Mouse (Mus musculus) brain, embryonic 14.5 days (tissue): ENCODE measurements around the gene Rrm2.
"Not testable (repeated sequence)": the region's sequence is repeated elsewhere in the genome, so short reads cannot be mapped to it uniquely, and the experiment has no call there.

Experiments
- CTCF ChIP-seq: fragments of 200-500 bp; IDR thresholded peaks from 2 replicates; pipeline ENCODE4 v1.5.1; 2012; ENCODE audit warnings: inconsistent platforms, mild to moderate bottlenecking, moderate library complexity, borderline replicate concordance; ENCODE audit not compliant: insufficient read depth, insufficient read length; ENCODE audit errors: extremely low read depth
- POLR2A ChIP-seq: fragments of 200-500 bp; IDR thresholded peaks from 2 replicates; pipeline ENCODE4 v1.6.1; 2012; ENCODE audit warnings: mild to moderate bottlenecking, inconsistent platforms, borderline replicate concordance; ENCODE audit not compliant: poor library complexity, insufficient read depth, insufficient read length, severe bottlenecking; ENCODE audit errors: extremely low read depth

- TF ChIP-seq POLR2A = not testable (repeated sequence)
- peak; percentile 5; the same call in 1 of the 2 replicates for TF ChIP-seq CTCF
Measured at GRCm38 (mm10) chr12:24741535-24741934, 33.5 kb downstream of the Rrm2 start.
